Mouse (Mus musculus): ENCODE results near the gene Cfap57. TPM values are rescaled to one million over a fixed set of nuclear protein-coding genes. Genes with fewer than 3 reads are reported as not detected.

The Cfap57 gene
- polyA plus RNA-seq, 1 experiment from 2014 or later = 0.42 TPM

- Histone ChIP-seq H3K4me3 (ENCODE audit: low read depth, low read length) (no peak overlapping the region), H3K4me1 (ENCODE audit: control insufficient read depth, insufficient read depth, low read length) (no peaks in the 10 kb centered on the region), H3K4me2 (ENCODE audit: low read depth, low read length) (no peak overlapping the region), H3K27me3 (ENCODE audit: control insufficient read depth, insufficient read depth, low read length) (no peaks in the 10 kb centered on the region), H3K9ac (replicated peaks; ENCODE audit: low read length) (no peak overlapping the region), H3K36me3 (replicated peaks; ENCODE audit: control insufficient read depth, insufficient read depth, low read depth, low read length) (no peaks in the 10 kb centered on the region), H3K9me3 (replicated peaks; ENCODE audit: control insufficient read depth, low read length) (no peaks in the 10 kb centered on the region), H3K27ac (replicated peaks; ENCODE audit: low read depth, low read length) (no peak overlapping the region)
- DNase-seq (ENCODE audit: low spot score) (peak; percentile 46), ATAC-seq (replicated peaks; ENCODE audit: insufficient number of reproducible peaks, low FRiP score, low TSS enrichment, low read depth) (no peak)
- 18% methylated on average over 11 of the region's 11 CpGs for WGBS
Measured at GRCm38 (mm10) chr4:118612619-118613018, 8.0 kb downstream of the Cfap57 start.

GRCm38 (mm10) chr4:118609836-118610235 lies 10.7 kb downstream of the Cfap57 start:
- Histone ChIP-seq H3K9ac (replicated peaks; ENCODE audit: low read length) (no peak overlapping the region), H3K4me3 (ENCODE audit: low read depth, low read length) (no peak overlapping the region), H3K4me1 (ENCODE audit: control insufficient read depth, insufficient read depth, low read length) (no peaks in the 10 kb centered on the region), H3K4me2 (ENCODE audit: low read depth, low read length) (no peak overlapping the region), H3K36me3 (replicated peaks; ENCODE audit: control insufficient read depth, insufficient read depth, low read depth, low read length) (no peaks in the 10 kb centered on the region), H3K27me3 (ENCODE audit: control insufficient read depth, insufficient read depth, low read length) (no peaks in the 10 kb centered on the region), H3K27ac (replicated peaks; ENCODE audit: low read depth, low read length) (no peak overlapping the region), H3K9me3 (replicated peaks; ENCODE audit: control insufficient read depth, low read length) (no peaks in the 10 kb centered on the region)
- DNase-seq (ENCODE audit: low spot score) (no peak), ATAC-seq (replicated peaks; ENCODE audit: insufficient number of reproducible peaks, low FRiP score, low TSS enrichment, low read depth) (no peak)
- WGBS = 69% methylated on average over 3 of the region's 3 CpGs

GRCm38 (mm10) chr4:118604065-118604464 lies 16.5 kb downstream of the Cfap57 start:
- no peak for ATAC-seq (replicated peaks; ENCODE audit: insufficient number of reproducible peaks, low FRiP score, low TSS enrichment, low read depth)
- DNase-seq (ENCODE audit: low spot score) = no peak
- H3K9me3 ChIP-seq (replicated peaks; ENCODE audit: control insufficient read depth, low read length) = no peaks in the 10 kb centered on the region

GRCm38 (mm10) chr4:118589733-118590130 lies 30.8 kb downstream of the Cfap57 start:
- DNase-seq (ENCODE audit: low spot score) = peak; percentile 21
- H3K4me3 ChIP-seq (ENCODE audit: low read depth, low read length) = no peak overlapping the region
- ATAC-seq (replicated peaks; ENCODE audit: insufficient number of reproducible peaks, low FRiP score, low TSS enrichment, low read depth) = no peak
- H3K27me3 ChIP-seq (ENCODE audit: control insufficient read depth, insufficient read depth, low read length) = no peaks in the 10 kb centered on the region
- WGBS = 10% methylated on average over 7 of the region's 7 CpGs
- H3K4me1 ChIP-seq (ENCODE audit: control insufficient read depth, insufficient read depth, low read length) = no peaks in the 10 kb centered on the region
- H3K36me3 ChIP-seq (replicated peaks; ENCODE audit: control insufficient read depth, insufficient read depth, low read depth, low read length) = no peaks in the 10 kb centered on the region
- 0 out of 2 replicates have a peak overlapping the region, but pooled peaks have one; percentile 16 for H3K4me2 ChIP-seq (ENCODE audit: low read depth, low read length)
- H3K27ac ChIP-seq (replicated peaks; ENCODE audit: low read depth, low read length) = no peak overlapping the region
- H3K9me3 ChIP-seq (replicated peaks; ENCODE audit: control insufficient read depth, low read length) = no peaks in the 10 kb centered on the region
- H3K9ac ChIP-seq (replicated peaks; ENCODE audit: low read length) = peak overlapping the region; percentile 22; the same call in 1 of the 2 replicates

More at GRCm38 (mm10) chr4:118604065-118604464, 16.5 kb downstream of the Cfap57 start:
- Histone ChIP-seq H3K9ac (replicated peaks; ENCODE audit: low read length) (no peak overlapping the region), H3K27me3 (ENCODE audit: control insufficient read depth, insufficient read depth, low read length) (no peaks in the 10 kb centered on the region), H3K27ac (replicated peaks; ENCODE audit: low read depth, low read length) (no peak overlapping the region), H3K4me3 (ENCODE audit: low read depth, low read length) (no peak overlapping the region), H3K36me3 (replicated peaks; ENCODE audit: control insufficient read depth, insufficient read depth, low read depth, low read length) (no peaks in the 10 kb centered on the region), H3K4me2 (ENCODE audit: low read depth, low read length) (no peak overlapping the region), H3K4me1 (ENCODE audit: control insufficient read depth, insufficient read depth, low read length) (no peaks in the 10 kb centered on the region)
- 30% methylated on average over 4 of the region's 4 CpGs for WGBS

- Histone ChIP-seq H3K27ac (replicated peaks; ENCODE audit: low read depth, low read length) (no peak overlapping the region), H3K4me1 (ENCODE audit: control insufficient read depth, insufficient read depth, low read length) (no peaks in the 10 kb centered on the region), H3K4me2 (ENCODE audit: low read depth, low read length) (no peak overlapping the region), H3K9me3 (replicated peaks; ENCODE audit: control insufficient read depth, low read length) (no peaks in the 10 kb centered on the region), H3K27me3 (ENCODE audit: control insufficient read depth, insufficient read depth, low read length) (no peaks in the 10 kb centered on the region), H3K4me3 (ENCODE audit: low read depth, low read length) (no peak overlapping the region), H3K9ac (replicated peaks; ENCODE audit: low read length) (no peak overlapping the region), H3K36me3 (replicated peaks; ENCODE audit: control insufficient read depth, insufficient read depth, low read depth, low read length) (no peaks in the 10 kb centered on the region)
- 65% methylated on average over 12 of the region's 12 CpGs for WGBS
- no peak; the same call in 1 of the 2 replicates for ATAC-seq (replicated peaks; ENCODE audit: insufficient number of reproducible peaks, low FRiP score, low TSS enrichment, low read depth)
- DNase-seq (ENCODE audit: low spot score) = no peak
Measured at GRCm38 (mm10) chr4:118589053-118589732, 31.4 kb downstream of the Cfap57 start.

GRCm38 (mm10) chr4:118582629-118583028 lies 37.9 kb downstream of the Cfap57 start:
- Histone ChIP-seq H3K27ac (replicated peaks; ENCODE audit: low read depth, low read length) (no peak overlapping the region), H3K4me2 (ENCODE audit: low read depth, low read length) (no peak overlapping the region), H3K4me3 (ENCODE audit: low read depth, low read length) (no peak overlapping the region), H3K9me3 (replicated peaks; ENCODE audit: control insufficient read depth, low read length) (no peaks in the 10 kb centered on the region), H3K9ac (replicated peaks; ENCODE audit: low read length) (no peak overlapping the region), H3K27me3 (ENCODE audit: control insufficient read depth, insufficient read depth, low read length) (no peaks in the 10 kb centered on the region), H3K4me1 (ENCODE audit: control insufficient read depth, insufficient read depth, low read length) (no peaks in the 10 kb centered on the region), H3K36me3 (replicated peaks; ENCODE audit: control insufficient read depth, insufficient read depth, low read depth, low read length) (no peaks in the 10 kb centered on the region)
- ATAC-seq (replicated peaks; ENCODE audit: insufficient number of reproducible peaks, low FRiP score, low TSS enrichment, low read depth) (no peak), DNase-seq (ENCODE audit: low spot score) (no peak)
- 95% methylated on average over 8 of the region's 8 CpGs for WGBS

- H3K9ac ChIP-seq (replicated peaks; ENCODE audit: low read length) = no peak overlapping the region
- H3K4me2 ChIP-seq (ENCODE audit: low read depth, low read length) = no peak overlapping the region
- H3K27me3 ChIP-seq (ENCODE audit: control insufficient read depth, insufficient read depth, low read length) = no peaks in the 10 kb centered on the region
- no peaks in the 10 kb centered on the region for H3K36me3 ChIP-seq (replicated peaks; ENCODE audit: control insufficient read depth, insufficient read depth, low read depth, low read length)
- ATAC-seq (replicated peaks; ENCODE audit: insufficient number of reproducible peaks, low FRiP score, low TSS enrichment, low read depth) (no peak), DNase-seq (ENCODE audit: low spot score) (no peak)
- 44% methylated on average over 11 of the region's 11 CpGs for whole genome bisulfite sequencing
- H3K4me3 ChIP-seq (ENCODE audit: low read depth, low read length) = no peak overlapping the region
- H3K27ac ChIP-seq (replicated peaks; ENCODE audit: low read depth, low read length) = no peak overlapping the region
- H3K4me1 ChIP-seq (ENCODE audit: control insufficient read depth, insufficient read depth, low read length) = no peaks in the 10 kb centered on the region
- no peaks in the 10 kb centered on the region for H3K9me3 ChIP-seq (replicated peaks; ENCODE audit: control insufficient read depth, low read length)
Measured at GRCm38 (mm10) chr4:118581508-118581907, 39.1 kb downstream of the Cfap57 start.

- Histone ChIP-seq H3K36me3 (replicated peaks; ENCODE audit: control insufficient read depth, insufficient read depth, low read depth, low read length) (no peaks in the 10 kb centered on the region), H3K9ac (replicated peaks; ENCODE audit: low read length) (no peak overlapping the region), H3K27ac (replicated peaks; ENCODE audit: low read depth, low read length) (no peak overlapping the region), H3K27me3 (ENCODE audit: control insufficient read depth, insufficient read depth, low read length) (no peaks in the 10 kb centered on the region), H3K4me3 (ENCODE audit: low read depth, low read length) (no peak overlapping the region), H3K4me2 (ENCODE audit: low read depth, low read length) (no peak overlapping the region), H3K4me1 (ENCODE audit: control insufficient read depth, insufficient read depth, low read length) (no peaks in the 10 kb centered on the region), H3K9me3 (replicated peaks; ENCODE audit: control insufficient read depth, low read length) (no peaks in the 10 kb centered on the region)
- DNase-seq (ENCODE audit: low spot score) (peak; percentile 49), ATAC-seq (replicated peaks; ENCODE audit: insufficient number of reproducible peaks, low FRiP score, low TSS enrichment, low read depth) (no peak)
- 47% methylated on average over 13 of the region's 13 CpGs for WGBS
Measured at GRCm38 (mm10) chr4:118579313-118579712, 41.3 kb downstream of the Cfap57 start.
